Mouse (Mus musculus): ENCODE results near the gene Hdac10. TPM values are rescaled to one million over a fixed set of nuclear protein-coding genes. Genes with fewer than 3 reads are reported as not detected.
A peak's percentile ranks its signal among the peaks of the same experiment; 100 is the strongest.

The Hdac10 gene
- polyA plus RNA-seq, 1 experiment from 2014 or later: 25.8 TPM

DNA sequence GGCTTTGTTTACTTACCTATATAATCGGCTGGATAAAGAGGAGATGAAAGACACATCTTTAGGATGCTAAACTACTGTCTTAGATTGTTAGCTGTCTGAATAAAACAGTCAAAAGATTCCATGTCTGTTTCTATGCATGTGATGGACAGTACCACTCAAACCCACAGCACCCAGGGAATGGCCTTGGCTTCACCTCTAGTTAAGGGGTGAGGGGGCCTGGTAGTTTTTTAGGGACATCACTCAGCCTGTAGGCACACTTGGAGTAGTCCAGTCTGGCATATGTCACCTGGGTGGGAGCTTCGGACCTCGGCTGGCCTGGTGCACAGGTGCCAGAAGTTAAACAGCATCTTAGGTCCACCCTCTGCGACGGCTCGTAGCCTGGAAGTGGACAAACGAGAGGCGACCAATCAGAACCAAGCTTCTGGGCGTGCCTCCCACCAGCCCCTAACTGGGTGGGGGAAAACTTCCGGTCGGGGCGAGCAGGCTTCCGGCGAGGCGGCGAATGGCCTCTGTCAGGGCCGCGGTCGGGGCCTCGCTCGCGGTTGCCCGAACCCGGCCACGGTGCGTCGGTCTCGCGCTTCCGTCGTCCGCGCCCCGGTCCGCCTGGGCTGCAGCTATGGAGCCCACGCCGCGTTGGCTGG is 39.8 kb downstream of the Hdac10 start, which contains the start of gene Selenoo:
Gene Selenoo, plus strand, starts transcription at position 478 of the 641 bp plus-strand sequence.
- WGBS: 2% methylated on average over 32 of the region's 38 CpGs
- Histone ChIP-seq H3K9ac (replicated peaks; ENCODE audit: low read length) (peak within 1 kb of the TSS; percentile 92), H3K36me3 (ENCODE audit: insufficient read depth, low read length) (peaks cover 35% of the 10 kb centered on the region), H3K27ac (ENCODE audit: low read length) (peak within 1 kb of the TSS; percentile 87), H3K4me1 (ENCODE audit: insufficient read depth, low read length) (peaks cover 19% of the 10 kb centered on the region), H3K27me3 (ENCODE audit: insufficient read depth, low read length) (no peaks in the 10 kb centered on the region), H3K9me3 (ENCODE audit: low read length) (no peaks in the 10 kb centered on the region), H3K4me2 (replicated peaks; ENCODE audit: low read depth, low read length) (peak within 1 kb of the TSS; percentile 97), H3K4me3 (ENCODE audit: low read length) (peak within 1 kb of the TSS; percentile 78)
- ATAC-seq (ENCODE audit: low FRiP score, low TSS enrichment): peak; percentile 95

DNA sequence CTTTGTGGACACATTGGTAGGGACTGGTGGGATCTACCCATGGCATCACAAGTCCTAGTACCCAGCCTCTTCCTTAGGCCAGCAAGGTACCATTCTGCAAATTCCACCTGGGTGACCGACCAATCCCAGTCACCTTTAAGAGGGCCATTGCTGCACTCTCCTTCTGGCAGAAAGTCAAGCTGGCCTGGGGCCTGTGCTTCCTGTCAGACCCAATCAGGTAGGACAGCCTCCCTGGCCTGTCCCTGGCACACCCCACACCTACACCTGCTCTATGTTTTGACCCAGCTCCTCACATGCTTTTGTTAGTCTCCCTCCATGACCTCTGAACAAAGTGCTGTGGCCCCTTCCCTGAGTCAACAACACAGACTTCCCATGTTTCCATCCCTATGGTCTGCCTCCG is 43.7 kb downstream of the Hdac10 start:
- H3K4me2 ChIP-seq (replicated peaks; ENCODE audit: low read depth, low read length): no peak overlapping the region
- no peak for ATAC-seq (ENCODE audit: low FRiP score, low TSS enrichment)
- peaks cover 39% of the 10 kb centered on the region for H3K36me3 ChIP-seq (ENCODE audit: insufficient read depth, low read length)
- no peak overlapping the region for H3K9ac ChIP-seq (replicated peaks; ENCODE audit: low read length)
- H3K27me3 ChIP-seq (ENCODE audit: insufficient read depth, low read length): no peaks in the 10 kb centered on the region
- peaks cover 9% of the 10 kb centered on the region for H3K4me1 ChIP-seq (ENCODE audit: insufficient read depth, low read length)
- H3K27ac ChIP-seq (ENCODE audit: low read length): no peak overlapping the region
- no peak overlapping the region for H3K4me3 ChIP-seq (ENCODE audit: low read length)
- WGBS: 88% methylated on average over 2 of the region's 2 CpGs
- H3K9me3 ChIP-seq (ENCODE audit: low read length): no peaks in the 10 kb centered on the region

DNA sequence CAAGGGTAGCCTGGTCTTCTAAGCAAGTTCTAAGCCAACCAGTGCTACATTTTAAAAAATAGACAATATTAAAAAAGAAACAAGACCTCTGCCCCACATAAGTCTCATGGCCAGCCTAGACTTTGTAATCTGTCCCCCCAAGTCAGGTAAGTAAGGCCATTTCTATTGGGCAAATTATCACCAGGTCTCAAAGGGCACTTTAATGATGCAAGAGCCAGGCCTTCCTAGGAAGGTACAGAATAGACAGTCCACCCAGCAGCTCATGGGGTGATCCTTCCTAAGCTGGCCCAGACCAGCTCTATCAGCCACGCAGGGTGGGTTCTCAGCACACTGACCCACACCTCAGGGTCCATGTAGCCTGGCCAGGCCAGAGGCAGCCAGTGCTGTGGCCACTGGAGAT is 44.6 kb downstream of the Hdac10 start:
- 93% methylated on average over 1 of the region's 1 CpGs for WGBS
- Histone ChIP-seq H3K4me3 (ENCODE audit: low read length) (no peak overlapping the region), H3K9me3 (ENCODE audit: low read length) (no peaks in the 10 kb centered on the region), H3K27ac (ENCODE audit: low read length) (no peak overlapping the region), H3K36me3 (ENCODE audit: insufficient read depth, low read length) (peaks cover 39% of the 10 kb centered on the region), H3K27me3 (ENCODE audit: insufficient read depth, low read length) (no peaks in the 10 kb centered on the region), H3K9ac (replicated peaks; ENCODE audit: low read length) (no peak overlapping the region), H3K4me2 (replicated peaks; ENCODE audit: low read depth, low read length) (no peak overlapping the region), H3K4me1 (ENCODE audit: insufficient read depth, low read length) (peaks cover 5% of the 10 kb centered on the region; the same call in 1 of the 2 replicates)
- ATAC-seq (ENCODE audit: low FRiP score, low TSS enrichment): no peak

DNA sequence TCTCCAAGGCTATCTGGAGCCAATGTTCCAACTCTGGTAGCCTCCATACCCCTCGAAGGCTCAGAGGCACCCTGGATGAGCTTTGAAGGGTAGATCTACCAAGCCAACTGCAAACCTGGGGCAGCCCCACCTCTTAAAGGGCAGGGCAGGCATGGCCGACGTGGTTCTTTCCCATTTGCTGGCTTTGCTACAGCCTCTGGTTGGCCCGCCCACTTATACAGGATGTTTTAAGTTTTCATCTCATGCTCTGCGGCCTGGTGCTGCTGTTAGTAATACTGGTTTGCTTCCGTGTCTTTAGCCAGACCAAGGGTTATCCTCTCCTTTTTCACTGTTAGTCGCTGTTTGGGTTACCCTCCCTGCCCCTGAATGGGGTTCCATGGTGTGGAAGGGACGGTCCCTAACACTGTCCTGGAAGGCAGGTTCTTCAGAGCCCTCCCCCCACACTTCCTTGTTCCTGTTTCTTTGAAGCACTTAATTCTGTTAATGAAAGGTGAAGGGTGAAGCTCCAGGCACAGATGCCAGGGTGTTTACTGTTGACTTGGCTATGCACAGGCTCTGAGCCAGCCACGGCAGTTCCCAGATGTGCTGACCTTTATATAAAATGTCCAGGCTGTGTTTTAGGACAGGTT is 50.2 kb downstream of the Hdac10 start:
- Histone ChIP-seq H3K4me3 (ENCODE audit: low read length) (0 out of 2 replicates have a peak overlapping the region, but pooled peaks have one; percentile 11), H3K36me3 (ENCODE audit: insufficient read depth, low read length) (peaks cover 15% of the 10 kb centered on the region), H3K4me1 (ENCODE audit: insufficient read depth, low read length) (peaks cover 34% of the 10 kb centered on the region), H3K9ac (replicated peaks; ENCODE audit: low read length) (peak overlapping the region; percentile 40), H3K27me3 (ENCODE audit: insufficient read depth, low read length) (no peaks in the 10 kb centered on the region), H3K4me2 (replicated peaks; ENCODE audit: low read depth, low read length) (peak overlapping the region; percentile 38), H3K9me3 (ENCODE audit: low read length) (no peaks in the 10 kb centered on the region), H3K27ac (ENCODE audit: low read length) (peak overlapping the region; percentile 26; the same call in 1 of the 2 replicates)
- 55% methylated on average over 9 of the region's 9 CpGs for WGBS
- ATAC-seq (ENCODE audit: low FRiP score, low TSS enrichment): no peak

DNA sequence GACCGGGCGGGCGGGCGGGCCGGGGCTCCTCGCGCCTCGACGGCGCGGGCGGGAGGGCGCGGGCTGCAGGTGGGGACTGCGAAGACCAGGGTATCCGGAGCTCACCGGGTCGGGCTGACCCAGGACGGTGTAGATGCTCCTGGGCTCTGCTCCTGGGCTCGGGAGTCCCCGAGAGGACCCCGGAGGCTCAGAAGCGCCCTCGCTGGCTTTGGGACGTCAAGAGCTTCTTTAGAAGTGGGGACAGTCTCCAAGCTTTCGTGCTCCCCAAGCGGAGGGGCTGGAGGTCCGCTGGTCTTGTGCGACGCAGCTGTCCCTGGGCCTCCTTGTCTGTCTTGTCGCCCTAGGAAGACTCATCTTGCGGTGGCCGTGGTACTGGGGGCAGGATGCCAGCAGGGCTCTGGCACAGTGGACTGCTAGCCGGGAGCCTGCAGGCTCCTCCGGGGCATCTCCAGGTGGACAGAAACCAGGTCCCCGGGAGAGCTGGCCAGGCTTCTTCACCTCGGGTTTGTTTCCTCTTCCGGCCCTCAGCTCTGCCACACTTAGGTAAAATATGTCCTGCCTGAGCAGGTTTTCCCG is 52.3 kb downstream of the Hdac10 start:
- WGBS: under 1% methylated on average over 26 of the region's 39 CpGs
- peak; percentile 72 for ATAC-seq (ENCODE audit: low FRiP score, low TSS enrichment)
- H3K27me3 ChIP-seq (ENCODE audit: insufficient read depth, low read length): no peaks in the 10 kb centered on the region

DNA sequence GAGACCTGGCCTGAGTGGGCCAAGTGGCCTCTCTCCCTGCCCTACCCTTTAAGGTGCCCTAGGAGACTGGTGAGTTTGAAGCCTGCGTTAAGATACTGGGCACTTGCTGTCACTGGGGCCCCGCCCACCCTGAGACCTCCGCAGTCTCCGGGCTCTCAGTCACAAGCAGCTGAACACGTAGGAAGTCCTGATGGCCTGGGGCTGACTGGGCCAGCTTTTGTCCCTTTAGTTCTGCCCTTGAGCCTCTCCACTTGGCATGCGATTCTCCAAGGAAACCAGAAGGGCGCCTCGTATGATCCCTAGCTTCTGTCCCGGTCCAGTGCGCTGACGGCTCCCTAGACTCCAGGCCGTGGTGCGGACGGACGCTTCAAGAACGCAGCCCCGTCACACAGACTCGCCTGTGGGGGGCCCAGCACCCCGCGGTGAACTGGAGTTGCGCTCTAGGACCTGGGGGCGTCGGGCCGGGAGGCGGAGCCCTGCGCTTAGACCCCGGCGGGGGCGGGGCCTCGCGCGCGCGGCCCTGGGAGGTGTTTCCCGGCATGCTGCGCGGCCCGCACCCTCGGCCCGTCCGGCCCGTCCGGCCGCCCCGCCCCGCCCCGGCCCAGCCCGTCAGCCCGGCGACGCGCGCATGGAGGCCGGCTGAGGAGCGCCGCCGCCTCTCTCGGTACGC is 52.9 kb downstream of the Hdac10 start:
- peak overlapping the region; percentile 80 for H3K4me2 ChIP-seq (replicated peaks; ENCODE audit: low read depth, low read length)
- peak overlapping the region; percentile 95 for H3K9ac ChIP-seq (replicated peaks; ENCODE audit: low read length)
- peak overlapping the region; percentile 69 for H3K4me3 ChIP-seq (ENCODE audit: low read length)
- under 1% methylated on average over 38 of the region's 59 CpGs for WGBS
- peak; percentile 91 for ATAC-seq (ENCODE audit: low FRiP score, low TSS enrichment)
- peak overlapping the region; percentile 91 for H3K27ac ChIP-seq (ENCODE audit: low read length)
- no peaks in the 10 kb centered on the region for H3K27me3 ChIP-seq (ENCODE audit: insufficient read depth, low read length)
- H3K4me1 ChIP-seq (ENCODE audit: insufficient read depth, low read length): peaks cover 34% of the 10 kb centered on the region
- H3K36me3 ChIP-seq (ENCODE audit: insufficient read depth, low read length): no peaks in the 10 kb centered on the region
- H3K9me3 ChIP-seq (ENCODE audit: low read length): no peaks in the 10 kb centered on the region

More for the DNA sequence above, 52.3 kb downstream of the Hdac10 start:
- Histone ChIP-seq H3K9me3 (ENCODE audit: low read length) (no peaks in the 10 kb centered on the region), H3K36me3 (ENCODE audit: insufficient read depth, low read length) (0 out of 2 replicates have a peak, but pooled peaks cover 1% of the 10 kb centered on the region), H3K4me1 (ENCODE audit: insufficient read depth, low read length) (peaks cover 34% of the 10 kb centered on the region), H3K9ac (replicated peaks; ENCODE audit: low read length) (peak overlapping the region; percentile 95), H3K4me2 (replicated peaks; ENCODE audit: low read depth, low read length) (peak overlapping the region; percentile 80), H3K27ac (ENCODE audit: low read length) (peak overlapping the region; percentile 86), H3K4me3 (ENCODE audit: low read length) (peak overlapping the region; percentile 69)

DNA sequence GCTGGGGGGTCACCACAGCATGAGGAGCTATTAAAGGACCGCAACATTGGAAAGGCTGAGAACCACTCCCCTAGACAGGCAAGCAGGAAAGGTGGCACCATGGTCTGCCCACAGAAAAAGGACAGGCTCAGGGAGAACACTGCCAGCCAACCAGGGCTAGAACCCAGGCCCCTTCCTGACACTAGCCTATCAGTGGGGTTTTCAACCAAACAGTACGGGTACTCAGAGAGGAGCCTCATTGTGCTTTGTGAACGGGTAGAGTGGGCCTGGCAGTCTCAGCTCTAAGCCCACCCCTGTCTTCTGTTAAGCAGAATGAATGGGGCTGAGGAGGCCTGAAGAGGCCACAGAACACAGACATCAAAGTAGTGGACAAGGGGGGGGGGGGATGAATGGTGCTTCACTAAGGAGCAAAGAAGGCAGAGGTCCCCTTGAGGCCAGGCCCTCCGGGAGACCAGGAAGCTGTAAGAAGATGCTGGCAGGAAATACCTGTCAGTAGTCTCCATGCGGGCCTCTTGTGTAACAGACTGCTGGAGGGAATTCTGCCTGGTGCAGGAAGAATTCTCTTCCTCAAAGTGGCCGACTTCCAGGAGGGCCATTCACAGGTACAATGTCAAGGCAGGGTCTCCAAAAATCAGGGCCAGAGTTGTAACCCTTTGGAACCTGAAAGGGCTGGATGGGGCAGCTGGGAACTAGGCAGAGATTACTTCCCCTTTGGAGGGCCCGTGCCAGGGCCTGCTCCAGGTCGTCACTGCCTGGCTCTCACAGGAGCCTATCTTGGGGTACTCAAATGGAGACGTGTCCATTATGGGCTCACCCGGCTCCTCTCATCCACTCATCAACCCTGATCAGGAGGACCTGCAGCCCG is 53.7 kb downstream of the Hdac10 start, which contains the start of gene Trabd:
Gene Trabd, plus strand, starts transcription at position 512 of the 865 bp plus-strand sequence.
- H3K36me3 ChIP-seq (ENCODE audit: insufficient read depth, low read length): no peaks in the 10 kb centered on the region
- H3K4me3 ChIP-seq (ENCODE audit: low read length): peak within 1 kb of the TSS; percentile 69
- WGBS: 25% methylated on average over 11 of the region's 11 CpGs
- H3K9me3 ChIP-seq (ENCODE audit: low read length): no peaks in the 10 kb centered on the region
- H3K27me3 ChIP-seq (ENCODE audit: insufficient read depth, low read length): no peaks in the 10 kb centered on the region
- peaks cover 34% of the 10 kb centered on the region for H3K4me1 ChIP-seq (ENCODE audit: insufficient read depth, low read length)
- peak within 1 kb of the TSS; percentile 91 for H3K27ac ChIP-seq (ENCODE audit: low read length)
- peak within 1 kb of the TSS; percentile 95 for H3K9ac ChIP-seq (replicated peaks; ENCODE audit: low read length)
- H3K4me2 ChIP-seq (replicated peaks; ENCODE audit: low read depth, low read length): peak within 1 kb of the TSS; percentile 80
- peak; percentile 41; the same call in 1 of the 2 replicates for ATAC-seq (ENCODE audit: low FRiP score, low TSS enrichment)

DNA sequence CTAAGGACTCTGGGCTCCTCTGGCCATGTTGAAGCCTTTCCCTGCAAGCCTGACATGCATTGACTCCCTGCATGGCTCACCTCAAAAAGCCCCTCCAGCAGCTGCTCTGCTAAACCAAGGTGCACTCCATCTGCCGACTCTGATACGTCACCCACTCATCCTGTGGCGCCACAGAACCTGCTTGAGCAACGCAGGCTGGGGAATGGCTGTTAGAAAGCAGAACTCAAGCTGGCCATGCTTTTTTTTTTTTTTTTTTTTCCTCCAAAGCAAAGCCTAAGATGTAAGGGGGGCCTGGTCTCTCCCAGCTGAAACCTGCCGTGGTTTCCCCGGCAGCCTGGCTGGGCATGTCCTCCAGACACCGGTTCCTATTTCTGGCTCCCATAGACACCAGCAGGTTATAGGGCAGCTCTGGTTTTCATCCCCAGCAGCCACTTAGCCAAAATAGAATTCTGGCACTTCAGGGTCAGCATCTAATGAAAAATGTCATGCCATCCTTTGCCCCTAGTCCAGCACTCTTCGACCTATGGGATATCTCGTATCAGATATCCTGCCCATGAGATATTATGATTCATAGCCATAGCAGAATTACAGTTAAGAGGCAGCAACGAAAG is 54.4 kb downstream of the Hdac10 start:
- WGBS: 81% methylated on average over 10 of the region's 10 CpGs
- no peak overlapping the region for H3K4me3 ChIP-seq (ENCODE audit: low read length)
- H3K9ac ChIP-seq (replicated peaks; ENCODE audit: low read length): no peak overlapping the region
- no peak overlapping the region for H3K27ac ChIP-seq (ENCODE audit: low read length)
- H3K9me3 ChIP-seq (ENCODE audit: low read length): no peaks in the 10 kb centered on the region
- H3K27me3 ChIP-seq (ENCODE audit: insufficient read depth, low read length): peaks cover 4% of the 10 kb centered on the region; the same call in 1 of the 2 replicates
- no peak for ATAC-seq (ENCODE audit: low FRiP score, low TSS enrichment)
- no peaks in the 10 kb centered on the region for H3K36me3 ChIP-seq (ENCODE audit: insufficient read depth, low read length)
- no peak overlapping the region for H3K4me2 ChIP-seq (replicated peaks; ENCODE audit: low read depth, low read length)
- peaks cover 34% of the 10 kb centered on the region for H3K4me1 ChIP-seq (ENCODE audit: insufficient read depth, low read length)
